17 mouse cellular contexts compared by ENCODE assay signal in the genomic region with DNA sequence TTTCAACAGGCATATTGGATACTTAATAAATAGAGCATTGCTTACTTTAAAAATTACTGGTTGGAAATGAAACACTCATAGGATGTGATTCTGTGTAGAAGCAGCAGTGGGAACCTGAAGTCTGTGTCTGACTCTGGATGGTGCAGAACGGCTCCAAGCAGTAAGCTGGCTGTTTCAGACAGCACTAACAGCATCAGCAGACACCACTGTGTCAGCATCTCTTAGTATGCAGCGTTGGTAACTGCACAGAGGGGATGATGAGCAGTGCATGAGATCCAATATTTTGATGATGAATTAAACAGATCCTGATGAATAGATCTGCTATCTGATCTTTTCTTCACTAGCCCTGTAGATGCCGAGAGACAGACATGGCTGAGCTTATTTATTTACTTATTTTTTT.
DNase-seq lines count a peak whose midpoint lies in the region; ATAC-seq and TF ChIP-seq lines count a peak whose summit lies in the region.
"Had no signal": no experiment of that assay in that cellular context is flagged by ENCODE, and none has a peak within 500 bp of the region (broad histone marks: within the 10 kb centered on the region; RNA-seq: fewer than 3 reads in every experiment).

No protein-coding gene starts in this region.

- H3K27ac ChIP-seq in hindbrain, embryonic 14.5 days: no peak overlapping the region
- H3K27ac ChIP-seq in hindbrain, embryonic 13.5 days: no peak overlapping the region
- no peak overlapping the region for H3K27ac ChIP-seq in midbrain, embryonic 11.5 days (ENCODE audit: low read depth, low read length)
- H3K27ac ChIP-seq in midbrain, embryonic 10.5 days (replicated peaks): no peak overlapping the region
- H3K27ac ChIP-seq in midbrain, embryonic 14.5 days (replicated peaks; ENCODE audit: low read depth, low read length): no peak overlapping the region
- no peak overlapping the region for H3K27ac ChIP-seq in gastrocnemius, adult 2 months
- H3K27ac ChIP-seq: intestine, embryonic 15.5 days; macrophage had no signal

- intact Hi-C loops in gastrocnemius, adult 2 months (cut with DNase I): no loop called here

- 0 out of 2 replicates have a peak overlapping the region, but pooled peaks have one; percentile 11 for H3K9ac ChIP-seq in hindbrain, embryonic 14.5 days
- no peak overlapping the region for H3K9ac ChIP-seq in hindbrain, embryonic 13.5 days
- no peak overlapping the region for H3K9ac ChIP-seq in midbrain, embryonic 11.5 days (ENCODE audit: low read length)
- no peak overlapping the region for H3K9ac ChIP-seq in midbrain, embryonic 14.5 days (replicated peaks; ENCODE audit: low read length)
- H3K9ac ChIP-seq: intestine, embryonic 15.5 days had no signal

- no peaks in the 10 kb centered on the region for H3K9me3 ChIP-seq in hindbrain, embryonic 14.5 days (ENCODE audit: control insufficient read depth, low read length)
- H3K9me3 ChIP-seq in hindbrain, embryonic 13.5 days: no peaks in the 10 kb centered on the region
- H3K9me3 ChIP-seq in midbrain, embryonic 11.5 days (ENCODE audit: control insufficient read depth, low read length): no peaks in the 10 kb centered on the region
- no peaks in the 10 kb centered on the region for H3K9me3 ChIP-seq in midbrain, embryonic 10.5 days (replicated peaks)
- no peaks in the 10 kb centered on the region for H3K9me3 ChIP-seq in midbrain, embryonic 14.5 days (ENCODE audit: control insufficient read depth, low read length)
- H3K9me3 ChIP-seq: intestine, embryonic 15.5 days had no signal

- ATAC-seq in hindbrain, embryonic 14.5 days (ENCODE audit: low FRiP score): peak; percentile 51; the same call in 1 of the 2 replicates
- ATAC-seq in hindbrain, embryonic 13.5 days (ENCODE audit: low FRiP score): no peak
- ATAC-seq in midbrain, embryonic 11.5 days (ENCODE audit: low FRiP score): 0 out of 2 replicates have a peak, but pooled peaks have one; percentile 46
- ATAC-seq in midbrain, embryonic 14.5 days (ENCODE audit: low FRiP score, low TSS enrichment): no peak; the same call in 1 of the 2 replicates
- ATAC-seq: CD4-positive, CD25-positive, alpha-beta regulatory T cell, adult 4 months; intestine, embryonic 15.5 days had no signal

- no peaks in the 10 kb centered on the region for H3K36me3 ChIP-seq in hindbrain, embryonic 14.5 days (replicated peaks; ENCODE audit: control insufficient read depth, insufficient read depth)
- no peaks in the 10 kb centered on the region for H3K36me3 ChIP-seq in hindbrain, embryonic 13.5 days
- no peaks in the 10 kb centered on the region for H3K36me3 ChIP-seq in midbrain, embryonic 11.5 days (ENCODE audit: control insufficient read depth, insufficient read depth, low read length)
- no peaks in the 10 kb centered on the region for H3K36me3 ChIP-seq in midbrain, embryonic 10.5 days
- no peaks in the 10 kb centered on the region for H3K36me3 ChIP-seq in midbrain, embryonic 14.5 days (ENCODE audit: control insufficient read depth, insufficient read depth, low read length)
- H3K36me3 ChIP-seq: intestine, embryonic 15.5 days had no signal

- no peaks in the 10 kb centered on the region for H3K4me1 ChIP-seq in hindbrain, embryonic 14.5 days (replicated peaks; ENCODE audit: control insufficient read depth, insufficient read depth, low read length)
- H3K4me1 ChIP-seq in hindbrain, embryonic 13.5 days (replicated peaks): no peaks in the 10 kb centered on the region
- no peaks in the 10 kb centered on the region for H3K4me1 ChIP-seq in midbrain, embryonic 11.5 days (ENCODE audit: control insufficient read depth, insufficient read depth, low read length)
- H3K4me1 ChIP-seq in midbrain, embryonic 10.5 days: no peaks in the 10 kb centered on the region
- H3K4me1 ChIP-seq in midbrain, embryonic 14.5 days (ENCODE audit: control insufficient read depth, insufficient read depth, low read length): no peaks in the 10 kb centered on the region
- H3K4me1 ChIP-seq: intestine, embryonic 15.5 days had no signal

- no peak overlapping the region for H3K4me3 ChIP-seq in hindbrain, embryonic 14.5 days (replicated peaks; ENCODE audit: low read length)
- H3K4me3 ChIP-seq in hindbrain, embryonic 13.5 days: no peak overlapping the region
- H3K4me3 ChIP-seq in midbrain, embryonic 11.5 days (ENCODE audit: low read depth, low read length): no peak overlapping the region
- no peak overlapping the region for H3K4me3 ChIP-seq in midbrain, embryonic 10.5 days
- no peak overlapping the region for H3K4me3 ChIP-seq in midbrain, embryonic 14.5 days (replicated peaks; ENCODE audit: low read depth, low read length)
- H3K4me3 ChIP-seq in gastrocnemius, adult 2 months: no peak overlapping the region
- H3K4me3 ChIP-seq: intestine, embryonic 15.5 days had no signal

- H3K4me2 ChIP-seq in hindbrain, embryonic 14.5 days (replicated peaks): no peak overlapping the region
- H3K4me2 ChIP-seq in hindbrain, embryonic 13.5 days: no peak overlapping the region
- H3K4me2 ChIP-seq in midbrain, embryonic 11.5 days: no peak overlapping the region
- no peak overlapping the region for H3K4me2 ChIP-seq in midbrain, embryonic 14.5 days (ENCODE audit: low read length)
- H3K4me2 ChIP-seq: intestine, embryonic 15.5 days had no signal

- WGBS in hindbrain, embryonic 14.5 days: 63% methylated on average over 3 of the region's 3 CpGs
- 58% methylated on average over 3 of the region's 3 CpGs for WGBS in hindbrain, embryonic 13.5 days
- 75% methylated on average over 3 of the region's 3 CpGs for WGBS in midbrain, embryonic 11.5 days
- WGBS in midbrain, embryonic 10.5 days: 71% methylated on average over 3 of the region's 3 CpGs
- 61% methylated on average over 3 of the region's 3 CpGs for WGBS in midbrain, embryonic 14.5 days

- no peak for DNase-seq in hindbrain, embryonic 14.5 days (ENCODE audit: low spot score)
- no peak for DNase-seq in midbrain, embryonic 11.5 days (ENCODE audit: low spot score, missing footprints)
- no peak for DNase-seq in midbrain, embryonic 10.5 days (ENCODE audit: low spot score)
- peak; percentile 39 for DNase-seq in layer of hippocampus, adult 9-11 months
- peak; percentile 39 for DNase-seq in midbrain, embryonic 14.5 days
- no peak for DNase-seq in gastrocnemius, adult 2 months
- no peak for DNase-seq in adrenal gland, postnatal 25 days
- DNase-seq: adrenal gland, postnatal 14 days; cerebellum, postnatal 10 days; embryo, embryonic 11 days; liver; lung, adult 18-20 months; retina, postnatal 1 day had no signal

- H3K27me3 ChIP-seq in hindbrain, embryonic 14.5 days (ENCODE audit: control insufficient read depth, insufficient read depth, low read length): no peaks in the 10 kb centered on the region
- H3K27me3 ChIP-seq in hindbrain, embryonic 13.5 days: no peaks in the 10 kb centered on the region
- no peaks in the 10 kb centered on the region for H3K27me3 ChIP-seq in midbrain, embryonic 11.5 days (ENCODE audit: control insufficient read depth, insufficient read depth, low read length)
- H3K27me3 ChIP-seq in midbrain, embryonic 10.5 days (ENCODE audit: low read depth, poor library complexity, severe bottlenecking): no peaks in the 10 kb centered on the region
- H3K27me3 ChIP-seq in midbrain, embryonic 14.5 days (ENCODE audit: control insufficient read depth, insufficient read depth, low read length): no peaks in the 10 kb centered on the region
- H3K27me3 ChIP-seq: intestine, embryonic 15.5 days had no signal

- TF ChIP-seq CTCF in gastrocnemius, adult 2 months (IDR thresholded peaks at IDR 0.05): no peak

Comparison
In these comparisons a context has a peak if more than half of its experiments do, and no peak if none do; other contexts are left out.
1. ATAC-seq: peak in hindbrain, embryonic 14.5 days (single experiment) and midbrain, embryonic 11.5 days (single experiment); none in hindbrain, embryonic 13.5 days (single experiment) and midbrain, embryonic 14.5 days (single experiment).
2. DNase-seq: peak in layer of hippocampus, adult 9-11 months (single experiment) and midbrain, embryonic 14.5 days (single experiment); none in hindbrain, embryonic 14.5 days (single experiment), midbrain, embryonic 11.5 days (single experiment), midbrain, embryonic 10.5 days (single experiment), gastrocnemius, adult 2 months (single experiment) and adrenal gland, postnatal 25 days (single experiment).